Mouse (Mus musculus): ENCODE data around the gene Gpnmb. TPM values are rescaled to one million over a fixed set of nuclear protein-coding genes. Genes with fewer than 3 reads are reported as not detected.

Gene Gpnmb
- polyA plus RNA-seq, 1 experiment: 3.8 TPM

DNA sequence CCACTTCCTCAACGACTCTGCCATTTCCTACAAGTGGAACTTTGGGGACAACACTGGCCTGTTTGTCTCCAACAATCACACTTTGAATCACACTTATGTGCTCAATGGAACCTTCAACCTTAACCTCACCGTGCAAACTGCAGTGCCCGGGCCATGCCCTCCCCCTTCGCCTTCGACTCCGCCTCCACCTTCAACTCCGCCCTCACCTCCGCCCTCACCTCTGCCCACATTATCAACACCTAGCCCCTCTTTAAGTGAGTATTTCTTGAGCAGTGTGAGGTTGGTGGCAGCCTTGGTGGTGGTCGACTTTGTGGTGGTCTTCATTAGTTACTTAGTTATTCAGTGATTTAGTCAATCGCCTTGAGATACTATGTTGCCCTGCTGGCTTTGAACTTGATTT lies 11.5 kb downstream of the Gpnmb start:
- no peak for DNase-seq (ENCODE audit: low read depth in 1 of 2, low spot score in 2 of 2)
- no peaks in the 10 kb centered on the region for H3K4me1 ChIP-seq (ENCODE audit: control insufficient read depth, insufficient read depth, insufficient read length)
- H3K4me3 ChIP-seq (ENCODE audit: extremely low read depth, insufficient read depth, insufficient read length): no peak overlapping the region
- no peak for TF ChIP-seq CTCF (IDR thresholded peaks at IDR 0.05; ENCODE audit: extremely low read depth, insufficient read depth, insufficient read length, insufficient replicate concordance)
- TF ChIP-seq POLR2A (IDR thresholded peaks at IDR 0.05; ENCODE audit: low read depth, low read length): no peak
- H3K27me3 ChIP-seq (ENCODE audit: control insufficient read depth, insufficient read depth, low read length): no peaks in the 10 kb centered on the region
- no peaks in the 10 kb centered on the region for H3K36me3 ChIP-seq (ENCODE audit: control insufficient read depth, insufficient read depth, low read length)
- 76% methylated on average over 10 of the region's 10 CpGs for WGBS
- no peak overlapping the region for H3K27ac ChIP-seq (ENCODE audit: insufficient read depth, low read length)

DNA sequence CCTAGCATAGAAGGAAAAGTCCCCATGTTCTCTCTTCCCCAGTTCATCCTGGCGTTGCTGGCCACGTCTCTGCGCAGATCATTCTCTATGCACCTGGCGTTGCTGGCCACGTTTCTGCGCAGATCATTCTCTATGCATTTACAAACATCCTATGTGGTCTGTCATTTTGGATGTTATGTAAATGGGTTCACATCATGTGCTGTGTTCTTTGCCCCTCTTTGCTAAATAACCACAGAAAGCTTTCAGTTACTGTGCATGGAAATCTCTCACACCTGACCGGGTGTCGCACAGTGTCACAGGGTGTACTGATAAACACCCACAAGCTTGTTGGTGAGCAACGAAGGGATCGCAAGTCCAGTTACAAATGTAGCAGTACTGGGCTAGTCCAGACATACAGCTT lies 12.0 kb downstream of the Gpnmb start:
- Histone ChIP-seq H3K36me3 (ENCODE audit: control insufficient read depth, insufficient read depth, low read length) (no peaks in the 10 kb centered on the region), H3K4me1 (ENCODE audit: control insufficient read depth, insufficient read depth, insufficient read length) (no peaks in the 10 kb centered on the region), H3K27me3 (ENCODE audit: control insufficient read depth, insufficient read depth, low read length) (no peaks in the 10 kb centered on the region), H3K4me3 (ENCODE audit: extremely low read depth, insufficient read depth, insufficient read length) (no peak overlapping the region), H3K27ac (ENCODE audit: insufficient read depth, low read length) (no peak overlapping the region)
- TF ChIP-seq CTCF (IDR thresholded peaks at IDR 0.05; ENCODE audit: extremely low read depth, insufficient read depth, insufficient read length, insufficient replicate concordance): no peak
- no peak for TF ChIP-seq POLR2A (IDR thresholded peaks at IDR 0.05; ENCODE audit: low read depth, low read length)
- 86% methylated on average over 10 of the region's 10 CpGs for WGBS
- no peak for DNase-seq (ENCODE audit: low read depth in 1 of 2, low spot score in 2 of 2)

DNA sequence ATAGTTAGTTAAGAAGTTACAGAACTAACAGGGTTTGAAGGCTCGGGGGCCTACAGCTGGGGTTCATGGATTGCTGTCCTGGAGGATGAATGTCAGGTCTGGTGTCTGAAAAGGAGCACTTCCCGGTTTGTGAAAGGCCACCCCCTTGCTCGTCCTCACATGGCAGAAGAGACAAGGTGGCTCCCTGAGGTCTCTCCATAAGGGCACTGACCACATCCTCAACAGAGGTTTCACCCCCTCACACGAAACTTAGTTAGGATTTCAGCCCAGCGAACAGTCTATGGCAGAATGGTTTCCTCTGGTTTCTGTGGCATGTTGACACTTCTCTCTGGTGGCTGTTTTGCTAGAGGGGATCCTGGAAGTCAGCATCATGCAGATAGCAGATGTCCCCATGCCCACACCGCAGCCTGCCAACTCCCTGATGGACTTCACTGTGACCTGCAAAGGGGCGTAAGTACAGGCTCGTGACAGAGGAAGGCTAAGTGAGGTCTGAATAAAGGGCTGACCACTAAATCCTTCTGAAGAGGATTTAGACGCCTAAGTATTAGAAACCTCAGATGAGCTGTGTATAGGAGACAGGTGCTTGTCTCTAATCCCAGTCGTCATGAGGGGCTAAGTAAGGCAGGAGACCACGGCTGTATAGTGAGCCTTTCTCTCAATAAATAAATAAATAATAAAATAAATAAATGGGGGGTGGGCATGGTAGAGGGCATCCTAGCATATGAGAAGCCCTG lies 14.5 kb downstream of the Gpnmb start:
- Histone ChIP-seq H3K36me3 (ENCODE audit: control insufficient read depth, insufficient read depth, low read length) (no peaks in the 10 kb centered on the region), H3K4me1 (ENCODE audit: control insufficient read depth, insufficient read depth, insufficient read length) (no peaks in the 10 kb centered on the region), H3K27me3 (ENCODE audit: control insufficient read depth, insufficient read depth, low read length) (no peaks in the 10 kb centered on the region), H3K4me3 (ENCODE audit: extremely low read depth, insufficient read depth, insufficient read length) (no peak overlapping the region), H3K27ac (ENCODE audit: insufficient read depth, low read length) (no peak overlapping the region)
- TF ChIP-seq POLR2A (IDR thresholded peaks at IDR 0.05; ENCODE audit: low read depth, low read length): no peak
- no peak for TF ChIP-seq CTCF (IDR thresholded peaks at IDR 0.05; ENCODE audit: extremely low read depth, insufficient read depth, insufficient read length, insufficient replicate concordance)
- WGBS: 41% methylated on average over 11 of the region's 11 CpGs
- DNase-seq (ENCODE audit: low read depth in 1 of 2, low spot score in 2 of 2): no peak

DNA sequence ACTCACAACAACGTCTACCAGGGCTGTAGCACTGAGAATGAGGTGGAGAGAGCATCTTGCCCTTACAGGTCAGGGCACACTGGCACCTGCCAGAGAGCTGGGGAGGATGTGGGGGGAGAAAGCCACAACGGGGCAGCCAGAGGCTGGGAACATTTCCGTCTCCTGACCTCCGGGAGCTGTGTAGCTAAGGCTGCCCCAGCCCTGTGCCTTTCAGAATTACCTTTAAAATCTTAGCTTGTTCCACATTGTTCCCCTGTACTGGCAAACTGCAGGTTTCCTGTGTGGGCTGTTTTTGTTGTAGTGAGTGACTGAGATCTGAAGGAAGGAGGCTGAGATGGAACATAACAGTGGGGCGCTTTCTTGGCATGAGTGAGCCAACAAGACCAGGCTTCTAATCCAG lies 15.8 kb downstream of the Gpnmb start:
- Histone ChIP-seq H3K4me1 (ENCODE audit: control insufficient read depth, insufficient read depth, insufficient read length) (no peaks in the 10 kb centered on the region), H3K27me3 (ENCODE audit: control insufficient read depth, insufficient read depth, low read length) (no peaks in the 10 kb centered on the region), H3K36me3 (ENCODE audit: control insufficient read depth, insufficient read depth, low read length) (no peaks in the 10 kb centered on the region), H3K4me3 (ENCODE audit: extremely low read depth, insufficient read depth, insufficient read length) (no peak overlapping the region), H3K27ac (ENCODE audit: insufficient read depth, low read length) (no peak overlapping the region)
- no peak for TF ChIP-seq POLR2A (IDR thresholded peaks at IDR 0.05; ENCODE audit: low read depth, low read length)
- no peak for TF ChIP-seq CTCF (IDR thresholded peaks at IDR 0.05; ENCODE audit: extremely low read depth, insufficient read depth, insufficient read length, insufficient replicate concordance)
- DNase-seq (ENCODE audit: low read depth in 1 of 2, low spot score in 2 of 2): no peak
- whole genome bisulfite sequencing: 18% methylated on average over 5 of the region's 5 CpGs

DNA sequence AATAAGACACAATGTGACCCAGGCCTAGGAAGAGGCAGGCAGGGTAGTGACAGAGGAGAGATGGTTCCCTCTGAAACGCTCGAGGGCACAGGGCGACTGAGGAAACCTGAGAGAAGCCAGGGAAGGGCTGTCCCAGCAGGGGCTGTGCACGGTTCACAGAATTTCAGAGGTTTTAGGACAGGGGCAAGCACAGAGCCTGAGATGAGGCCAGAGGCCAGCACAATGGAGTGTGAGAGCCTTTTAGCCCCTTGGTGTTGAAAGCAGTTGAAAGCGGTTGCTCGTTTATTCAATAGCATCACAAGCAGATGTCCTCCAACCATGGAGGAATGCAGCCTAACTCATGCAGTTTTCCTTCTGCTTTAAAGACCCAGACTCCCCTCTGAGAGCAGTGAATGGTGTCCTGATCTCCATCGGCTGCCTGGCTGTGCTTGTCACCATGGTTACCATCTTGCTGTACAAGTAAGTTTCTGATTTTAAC lies 18.9 kb downstream of the Gpnmb start:
- 91% methylated on average over 7 of the region's 7 CpGs for WGBS
- Histone ChIP-seq H3K36me3 (ENCODE audit: control insufficient read depth, insufficient read depth, low read length) (no peaks in the 10 kb centered on the region), H3K4me3 (ENCODE audit: extremely low read depth, insufficient read depth, insufficient read length) (no peak overlapping the region), H3K4me1 (ENCODE audit: control insufficient read depth, insufficient read depth, insufficient read length) (no peaks in the 10 kb centered on the region), H3K27ac (ENCODE audit: insufficient read depth, low read length) (no peak overlapping the region), H3K27me3 (ENCODE audit: control insufficient read depth, insufficient read depth, low read length) (no peaks in the 10 kb centered on the region)
- DNase-seq (ENCODE audit: low read depth in 1 of 2, low spot score in 2 of 2): no peak
- TF ChIP-seq POLR2A (IDR thresholded peaks at IDR 0.05; ENCODE audit: low read depth, low read length) (no peak), CTCF (IDR thresholded peaks at IDR 0.05; ENCODE audit: extremely low read depth, insufficient read depth, insufficient read length, insufficient replicate concordance) (no peak)

- WGBS: 93% methylated on average over 9 of the region's 9 CpGs
- H3K4me3 ChIP-seq (ENCODE audit: extremely low read depth, insufficient read depth, insufficient read length): no peak overlapping the region
- H3K27ac ChIP-seq (ENCODE audit: insufficient read depth, low read length): no peak overlapping the region
- no peaks in the 10 kb centered on the region for H3K36me3 ChIP-seq (ENCODE audit: control insufficient read depth, insufficient read depth, low read length)
- no peak for TF ChIP-seq CTCF (IDR thresholded peaks at IDR 0.05; ENCODE audit: extremely low read depth, insufficient read depth, insufficient read length, insufficient replicate concordance)
- TF ChIP-seq POLR2A (IDR thresholded peaks at IDR 0.05; ENCODE audit: low read depth, low read length): no peak
- no peaks in the 10 kb centered on the region for H3K4me1 ChIP-seq (ENCODE audit: control insufficient read depth, insufficient read depth, insufficient read length)
- H3K27me3 ChIP-seq (ENCODE audit: control insufficient read depth, insufficient read depth, low read length): no peaks in the 10 kb centered on the region
- no peak for DNase-seq (ENCODE audit: low read depth in 1 of 2, low spot score in 2 of 2)
These were observed 19.7 kb downstream of the Gpnmb start for GRCm38 (mm10) chr6:49056009-49056408.
